Mouse (Mus musculus): ENCODE measurements around the gene Ptprg. TPM values are rescaled to one million over a fixed set of nuclear protein-coding genes. Genes with fewer than 3 reads are reported as not detected.

Ptprg gene
- total RNA-seq, 2 experiments from 2014 or later, result 85.9 to 111 TPM

GRCm38 (mm10) chr14:12065001-12065400 lies 511.7 kb downstream of the Ptprg start:
- intact Hi-C loops (cut with DNase I), result no loop called here
- Histone ChIP-seq H3K27ac (no peak overlapping the region), H3K4me3 (no peak overlapping the region)
- no peak for TF ChIP-seq CTCF (IDR thresholded peaks at IDR 0.05)
- DNase-seq (ENCODE audit: extremely low spot score in 1 of 2, low spot score in 2 of 2), result no peak

DNA sequence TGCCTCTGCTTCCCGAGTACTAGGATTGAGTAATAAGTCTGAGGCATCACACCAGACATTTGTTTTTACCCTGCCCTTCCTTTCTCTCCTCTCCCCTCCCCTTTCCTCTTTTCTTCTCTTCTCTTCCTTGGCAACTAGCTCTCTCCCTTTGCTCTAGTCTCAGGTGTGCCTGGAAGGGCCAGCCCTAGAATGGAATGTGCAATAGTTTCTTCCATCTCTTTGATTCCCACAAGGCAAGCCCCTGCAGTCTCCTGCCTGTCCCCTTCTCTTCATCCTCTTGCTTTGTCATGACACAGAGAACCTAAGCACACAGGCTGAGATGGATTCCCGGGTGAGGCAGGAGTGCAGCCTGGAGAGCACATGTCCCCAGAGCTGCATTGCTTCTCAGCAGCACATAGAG lies 512.4 kb downstream of the Ptprg start:
- DNase-seq (ENCODE audit: extremely low spot score in 1 of 2, low spot score in 2 of 2), result no peak
- H3K27ac ChIP-seq, result no peak overlapping the region
- no peak for TF ChIP-seq CTCF (IDR thresholded peaks at IDR 0.05)
- no peak overlapping the region for H3K4me3 ChIP-seq
- intact Hi-C loops (cut with DNase I), result no loop called here

- no peak for DNase-seq (ENCODE audit: extremely low spot score in 1 of 2, low spot score in 2 of 2)
- no peak for TF ChIP-seq CTCF (IDR thresholded peaks at IDR 0.05)
- no peak overlapping the region for H3K4me3 ChIP-seq
- no peak overlapping the region for H3K27ac ChIP-seq
- intact Hi-C loops (cut with DNase I), result no loop called here
Measured at GRCm38 (mm10) chr14:12069707-12070106, 516.4 kb downstream of the Ptprg start.

GRCm38 (mm10) chr14:12070361-12070760 lies 517.0 kb downstream of the Ptprg start:
- DNase-seq (ENCODE audit: extremely low spot score in 1 of 2, low spot score in 2 of 2), result no peak
- intact Hi-C loops (cut with DNase I), result no loop called here
- Histone ChIP-seq H3K27ac (no peak overlapping the region), H3K4me3 (no peak overlapping the region)
- no peak for TF ChIP-seq CTCF (IDR thresholded peaks at IDR 0.05)

DNA sequence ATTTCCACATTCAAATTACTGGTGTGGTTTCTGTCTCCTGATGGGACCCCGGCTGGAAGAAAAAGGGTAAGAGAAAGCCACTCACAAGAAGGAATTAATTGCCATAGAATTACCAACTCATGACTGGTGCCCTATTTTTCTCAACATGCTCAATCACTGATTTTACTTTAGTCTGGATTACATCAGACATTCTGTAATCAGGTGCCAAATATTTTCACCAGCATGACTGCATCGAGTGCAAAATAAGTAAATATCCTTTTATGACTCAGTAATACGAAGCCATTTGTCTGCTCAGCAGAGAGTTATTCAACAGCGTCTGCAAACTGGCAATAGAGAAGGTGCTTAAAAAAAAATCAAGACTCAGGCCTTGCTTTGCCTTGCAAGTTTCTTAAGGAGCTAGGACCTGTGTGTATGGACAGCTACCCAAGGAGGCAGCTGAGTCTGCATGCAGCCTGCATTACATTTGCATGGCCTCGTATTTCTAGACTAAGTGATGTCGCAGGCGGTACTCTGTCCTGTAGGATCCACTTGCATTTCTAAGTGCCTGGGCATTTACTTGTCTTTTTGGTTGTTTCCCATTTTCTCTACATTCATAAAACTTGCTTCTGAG lies 517.6 kb downstream of the Ptprg start:
- Histone ChIP-seq H3K27ac (no peak overlapping the region), H3K4me3 (no peak overlapping the region)
- TF ChIP-seq CTCF (IDR thresholded peaks at IDR 0.05), result no peak
- DNase-seq (ENCODE audit: extremely low spot score in 1 of 2, low spot score in 2 of 2), result no peak
- intact Hi-C loops (cut with DNase I), result no loop called here

DNA sequence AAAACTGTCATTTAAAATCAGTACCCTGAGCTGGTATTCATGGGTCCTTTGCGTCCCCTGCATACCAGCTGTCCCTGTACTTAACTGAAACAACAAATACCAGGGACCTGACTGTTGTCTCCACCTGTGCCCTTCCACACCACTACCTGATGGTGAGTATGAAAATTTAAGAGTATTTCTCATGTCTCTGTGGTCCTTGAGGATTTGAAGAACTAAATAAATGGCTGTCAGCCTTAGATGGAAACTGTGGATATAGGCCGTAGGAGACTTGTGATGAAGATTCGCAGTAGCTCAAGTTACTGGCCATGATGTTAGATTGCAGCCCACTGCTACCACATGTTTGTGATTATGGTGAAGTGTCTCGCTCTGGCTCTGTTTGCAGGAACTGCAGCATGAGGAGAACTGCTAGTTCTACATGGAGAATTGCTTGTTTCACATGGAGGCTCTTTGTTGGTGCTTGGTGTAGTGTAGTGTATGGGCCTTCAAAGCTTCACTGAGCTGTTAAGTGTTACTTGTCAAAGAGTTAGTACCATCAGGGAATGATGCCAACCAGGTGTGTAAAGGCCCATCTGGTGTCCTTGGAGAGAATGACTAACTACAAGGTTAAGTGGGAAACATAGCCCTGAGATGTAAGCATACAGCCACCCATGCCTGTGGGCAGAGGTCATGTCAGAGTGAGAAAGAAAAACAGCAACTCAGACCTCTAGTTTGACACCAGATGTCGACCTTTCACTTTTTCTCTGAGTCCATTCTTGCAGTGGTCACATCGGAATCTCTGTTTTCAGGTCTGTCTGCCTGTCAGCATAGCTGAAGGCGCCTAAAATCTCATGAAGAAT lies 518.9 kb downstream of the Ptprg start:
- no peak overlapping the region for H3K4me3 ChIP-seq
- no peak overlapping the region for H3K27ac ChIP-seq
- no peak for TF ChIP-seq CTCF (IDR thresholded peaks at IDR 0.05)
- intact Hi-C loops (cut with DNase I), result no loop called here
- DNase-seq (ENCODE audit: extremely low spot score in 1 of 2, low spot score in 2 of 2), result no peak

DNA sequence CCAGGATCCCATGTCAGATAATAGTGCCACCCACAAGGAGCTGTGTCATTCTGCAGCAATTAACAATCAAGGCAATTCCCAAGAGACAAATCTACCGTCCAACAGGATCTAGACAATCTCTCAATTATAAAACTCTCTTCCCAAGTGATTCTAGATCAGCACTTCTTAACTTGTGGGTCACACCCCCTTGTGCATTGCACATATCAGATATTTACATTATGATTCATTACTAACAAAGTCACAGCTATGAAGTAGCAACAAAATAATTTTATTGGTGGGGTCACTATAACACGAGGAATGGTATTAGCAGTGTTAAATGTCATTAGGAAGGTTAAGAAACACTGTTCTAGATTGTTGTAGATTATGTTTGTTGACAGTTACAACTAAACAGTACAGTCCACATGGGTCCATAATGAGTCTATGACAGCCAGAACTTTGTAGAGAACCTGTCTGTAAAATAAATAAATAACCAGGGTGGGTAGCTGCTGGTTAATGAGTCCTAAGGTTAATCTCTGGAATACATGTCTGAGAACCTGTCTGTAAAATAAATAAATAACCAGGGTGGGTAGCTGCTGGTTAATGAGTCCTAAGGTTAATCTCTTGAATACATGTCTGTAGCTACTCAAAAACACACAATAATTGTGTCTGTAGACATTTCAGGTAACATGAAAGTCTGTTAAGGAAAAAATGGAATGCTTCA lies 520.2 kb downstream of the Ptprg start:
- TF ChIP-seq CTCF (IDR thresholded peaks at IDR 0.05), result no peak
- intact Hi-C loops (cut with DNase I), result no loop called here
- DNase-seq (ENCODE audit: extremely low spot score in 1 of 2, low spot score in 2 of 2), result no peak
- no peak overlapping the region for H3K27ac ChIP-seq
- H3K4me3 ChIP-seq, result no peak overlapping the region

DNA sequence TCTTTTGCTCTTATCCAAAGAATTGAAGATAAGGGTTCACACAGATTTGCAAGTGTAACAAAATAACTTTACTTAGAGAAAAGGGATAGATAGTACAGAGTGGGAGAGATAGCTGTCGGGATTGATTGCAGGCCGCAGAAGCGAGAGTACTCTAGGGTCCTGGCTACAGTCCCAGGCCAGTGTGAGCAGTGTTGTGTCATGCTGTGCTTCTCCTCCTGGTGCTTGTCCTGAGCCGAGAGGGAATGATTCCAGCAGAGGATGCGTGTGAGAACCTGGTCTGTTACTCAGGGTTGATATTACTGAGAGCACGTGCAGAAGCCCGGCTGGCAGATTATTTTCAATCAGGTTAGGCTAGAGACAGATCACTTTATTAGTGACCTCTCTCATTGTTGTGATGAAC lies 523.9 kb downstream of the Ptprg start:
- intact Hi-C loops (cut with DNase I), result no loop called here
- no peak overlapping the region for H3K27ac ChIP-seq
- TF ChIP-seq CTCF (IDR thresholded peaks at IDR 0.05), result no peak
- no peak for DNase-seq (ENCODE audit: extremely low spot score in 1 of 2, low spot score in 2 of 2)
- no peak overlapping the region for H3K4me3 ChIP-seq

- intact Hi-C loops (cut with DNase I), result no loop called here
- H3K4me3 ChIP-seq, result no peak overlapping the region
- H3K27ac ChIP-seq, result no peak overlapping the region
- TF ChIP-seq CTCF (IDR thresholded peaks at IDR 0.05), result no peak
- no peak for DNase-seq (ENCODE audit: extremely low spot score in 1 of 2, low spot score in 2 of 2)
Measured at GRCm38 (mm10) chr14:12079250-12079649, 525.9 kb downstream of the Ptprg start.

GRCm38 (mm10) chr14:12079833-12080401 lies 526.6 kb downstream of the Ptprg start:
- intact Hi-C loops (cut with DNase I), result no loop called here
- no peak overlapping the region for H3K4me3 ChIP-seq
- no peak for DNase-seq (ENCODE audit: extremely low spot score in 1 of 2, low spot score in 2 of 2)
- TF ChIP-seq CTCF (IDR thresholded peaks at IDR 0.05), result no peak
- no peak overlapping the region for H3K27ac ChIP-seq

DNA sequence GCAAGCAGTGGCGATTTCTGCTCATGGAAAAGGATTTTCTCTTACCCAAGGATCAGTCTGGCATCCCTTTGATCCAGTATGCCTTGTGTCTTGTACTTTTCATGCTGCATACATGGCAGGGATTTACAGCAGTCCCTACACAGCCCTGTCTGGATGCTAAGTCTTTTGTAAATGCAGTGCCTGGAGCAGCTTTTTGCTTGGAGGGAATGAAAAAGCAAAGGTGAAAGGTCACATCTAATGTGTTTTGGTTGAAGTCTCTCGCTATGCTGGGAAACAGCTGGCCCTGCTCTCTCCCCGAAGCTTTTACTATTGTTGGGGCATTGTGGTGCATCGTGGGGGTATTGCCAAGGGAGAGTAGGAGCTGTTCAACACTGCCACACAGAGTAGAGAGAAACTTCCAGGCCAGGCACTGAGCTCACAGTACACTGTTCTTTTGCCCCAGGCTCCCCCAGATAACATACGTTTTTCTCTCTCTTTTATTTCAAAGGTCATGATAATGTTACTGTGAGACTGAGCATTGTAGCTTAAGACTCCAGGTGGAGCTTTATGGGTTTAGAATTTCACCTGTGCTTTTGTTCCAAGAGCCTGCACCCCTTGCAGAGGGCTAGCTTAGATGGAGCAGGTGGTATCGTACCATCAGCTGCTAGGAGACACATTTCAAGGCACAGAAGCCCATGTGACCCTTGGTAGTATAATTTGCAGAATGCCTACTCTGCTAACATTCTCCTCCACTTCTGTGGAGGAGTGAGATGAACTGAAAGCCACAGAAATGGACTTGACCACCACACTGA lies 529.0 kb downstream of the Ptprg start:
- TF ChIP-seq CTCF (IDR thresholded peaks at IDR 0.05), result no peak
- H3K4me3 ChIP-seq, result no peak overlapping the region
- H3K27ac ChIP-seq, result no peak overlapping the region
- no peak for DNase-seq (ENCODE audit: extremely low spot score in 1 of 2, low spot score in 2 of 2)
- intact Hi-C loops (cut with DNase I), result no loop called here
